In the genomic region with DNA sequence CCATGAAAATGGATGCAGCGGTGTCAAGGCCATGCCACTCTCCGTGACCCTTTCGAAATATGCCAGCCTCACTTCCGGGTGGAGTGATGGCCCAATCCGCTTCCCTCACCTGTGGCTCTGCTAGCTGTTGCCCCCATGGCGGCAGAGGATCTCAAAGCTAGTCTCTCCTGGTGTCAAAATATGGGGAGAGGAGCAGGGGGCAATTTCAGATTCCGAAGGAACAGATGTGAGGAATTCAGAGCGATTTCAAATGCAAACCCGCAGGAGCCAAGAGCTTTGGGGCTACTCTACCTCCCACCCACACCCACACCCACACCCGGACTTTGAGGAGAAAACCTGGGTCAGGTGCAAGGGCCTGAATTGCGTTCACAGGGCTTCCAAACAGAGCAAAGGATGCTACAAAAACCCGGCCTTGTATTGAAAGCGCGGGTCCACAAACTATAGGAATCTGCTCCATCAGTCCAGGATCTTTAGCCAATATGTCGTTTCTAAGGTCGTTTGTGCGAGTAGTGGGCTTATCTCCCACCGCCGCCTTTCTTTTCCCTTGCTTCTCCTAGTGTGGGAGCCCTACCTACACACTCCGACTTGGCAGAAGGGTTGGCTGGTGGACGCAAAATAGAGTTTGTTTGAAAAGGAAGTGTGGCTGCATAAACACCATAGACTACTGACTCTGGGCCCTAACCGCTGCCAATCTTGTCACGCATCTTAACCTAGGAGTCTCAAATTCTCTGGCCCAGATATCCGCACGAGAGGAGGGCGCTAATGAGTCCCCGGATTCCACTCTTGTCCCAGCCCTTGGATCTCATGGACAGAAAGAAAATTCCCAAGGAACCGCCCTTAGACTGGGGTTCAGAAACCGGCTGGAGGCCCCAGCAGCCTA, we compare ENCODE assay signal across 12 mouse cellular contexts. TPM values are rescaled to one million over a fixed set of nuclear protein-coding genes. Genes with fewer than 3 reads are reported as not detected.
A peak's percentile ranks its signal among the peaks of the same experiment; 100 is the strongest.
DNase-seq lines count a peak whose midpoint lies in the region; ATAC-seq and TF ChIP-seq lines count a peak whose summit lies in the region.
"Had no signal": no experiment of that assay in that cellular context is flagged by ENCODE, and none has a peak within 500 bp of the region (broad histone marks: within the 10 kb centered on the region; RNA-seq: fewer than 3 reads in every experiment).

No protein-coding gene starts in this region.

- no peak overlapping the region for H3K4me3 ChIP-seq in kidney, embryonic 15.5 days (replicated peaks)
- H3K4me3 ChIP-seq in heart, embryonic 11.5 days (ENCODE audit: low read depth, low read length), result peak overlapping the region; percentile 95
- H3K4me3 ChIP-seq in limb, embryonic 13.5 days, result peak overlapping the region; percentile 81

- no peaks in the 10 kb centered on the region for H3K9me3 ChIP-seq in kidney, embryonic 15.5 days (replicated peaks)
- H3K9me3 ChIP-seq in heart, embryonic 11.5 days (replicated peaks; ENCODE audit: control insufficient read depth, low read length), result no peaks in the 10 kb centered on the region
- H3K9me3 ChIP-seq in limb, embryonic 13.5 days, result no peaks in the 10 kb centered on the region
- H3K9me3 ChIP-seq: hindbrain, embryonic 15.5 days had no signal

- ATAC-seq in kidney, embryonic 15.5 days (replicated peaks; ENCODE audit: low FRiP score), result no peak
- ATAC-seq in heart, embryonic 11.5 days (replicated peaks; ENCODE audit: insufficient number of reproducible peaks, low FRiP score, low TSS enrichment), result no peak
- ATAC-seq in limb, embryonic 13.5 days (ENCODE audit: low FRiP score, low read depth), result no peak

- no peak for TF ChIP-seq POLR2A in brain, embryonic 14.5 days (IDR thresholded peaks at IDR 0.05; ENCODE audit: borderline replicate concordance, extremely low read depth, insufficient read depth, insufficient read length, poor library complexity, severe bottlenecking)

- no peaks in the 10 kb centered on the region for H3K36me3 ChIP-seq in kidney, embryonic 15.5 days
- no peaks in the 10 kb centered on the region; the same call in 1 of the 2 replicates for H3K36me3 ChIP-seq in heart, embryonic 11.5 days (ENCODE audit: control insufficient read depth, insufficient read depth, low read length)
- no peaks in the 10 kb centered on the region; the same call in 1 of the 2 replicates for H3K36me3 ChIP-seq in limb, embryonic 13.5 days
- H3K36me3 ChIP-seq: hindbrain, embryonic 15.5 days had no signal

- no peak overlapping the region for H3K9ac ChIP-seq in kidney, embryonic 15.5 days
- H3K9ac ChIP-seq in heart, embryonic 11.5 days (ENCODE audit: low read depth, low read length), result peak overlapping the region; percentile 99
- H3K9ac ChIP-seq in limb, embryonic 13.5 days, result peak overlapping the region; percentile 78
- H3K9ac ChIP-seq: hindbrain, embryonic 15.5 days had no signal

- H3K4me2 ChIP-seq in kidney, embryonic 15.5 days, result peak overlapping the region; percentile 48
- H3K4me2 ChIP-seq in heart, embryonic 11.5 days, result peak overlapping the region; percentile 74
- peak overlapping the region; percentile 75 for H3K4me2 ChIP-seq in limb, embryonic 13.5 days (replicated peaks)

- no peak for DNase-seq in kidney, adult 8-10 months
- peak; percentile 51 for DNase-seq in brain, embryonic 14.5 days (ENCODE audit: low read depth)
- no peak for DNase-seq in Muller cell, postnatal 12 days (ENCODE audit: inconsistent ontology term)
- no peak for DNase-seq in adrenal gland, postnatal 4 days (ENCODE audit: low spot score in 2 of 2)
- DNase-seq in urinary bladder, postnatal 10 days (ENCODE audit: low spot score), result no peak
- DNase-seq: adrenal gland, postnatal 25 days; layer of hippocampus, adult 9-11 months had no signal

- no peak for TF ChIP-seq CTCF in brain, embryonic 14.5 days (IDR thresholded peaks at IDR 0.05; ENCODE audit: borderline replicate concordance, extremely low read depth, insufficient read depth, insufficient read length)

- peaks cover 12% of the 10 kb centered on the region for H3K4me1 ChIP-seq in kidney, embryonic 15.5 days
- peaks cover 29% of the 10 kb centered on the region for H3K4me1 ChIP-seq in heart, embryonic 11.5 days (ENCODE audit: control insufficient read depth, insufficient read depth, low read length)
- peaks cover 50% of the 10 kb centered on the region for H3K4me1 ChIP-seq in limb, embryonic 13.5 days

- H3K27me3 ChIP-seq in kidney, embryonic 15.5 days, result peaks cover 98% of the 10 kb centered on the region
- H3K27me3 ChIP-seq in heart, embryonic 11.5 days (ENCODE audit: control insufficient read depth, insufficient read depth, low read length), result no peaks in the 10 kb centered on the region
- H3K27me3 ChIP-seq in limb, embryonic 13.5 days, result peaks cover 48% of the 10 kb centered on the region

- WGBS in kidney, embryonic 15.5 days, result 3% methylated on average over 29 of the region's 29 CpGs
- 4% methylated on average over 29 of the region's 29 CpGs for WGBS in heart, embryonic 11.5 days (ENCODE audit: insufficient replicate concordance)
- 6% methylated on average over 29 of the region's 29 CpGs for WGBS in limb, embryonic 13.5 days

- no peak overlapping the region for H3K27ac ChIP-seq in kidney, embryonic 15.5 days
- H3K27ac ChIP-seq in heart, embryonic 11.5 days (ENCODE audit: low read depth, low read length), result peak overlapping the region; percentile 96
- H3K27ac ChIP-seq in limb, embryonic 13.5 days, result peak overlapping the region; percentile 90
- H3K27ac ChIP-seq: hindbrain, embryonic 15.5 days; macrophage had no signal

RNA-seq across cellular contexts. Expression of a gene that starts 6.7 kb away (rescaled TPM):
- polyA plus RNA-seq in kidney, embryonic 15.5 days (2015; fragmentation: Nextera tagmentation; extraction: Ambion mirVana), result 0.27 and 1.7 TPM in 2 replicates
- 0.07 and 0.29 TPM in 2 replicates for polyA plus RNA-seq in brain, embryonic 14.5 days (2012; rRNA removed)
- polyA plus RNA-seq in heart, embryonic 11.5 days (2014; fragmentation: Nextera tagmentation; extraction: Ambion mirVana), result 17.2 and 17.9 TPM in 2 replicates
- polyA plus RNA-seq in limb, embryonic 13.5 days (2015; fragmentation: Nextera tagmentation; extraction: Ambion mirVana), result 10.8 and 11.4 TPM in 2 replicates
- total RNA-seq in adrenal gland, postnatal 4 days (2021), result 10 to 100 TPM; 59.6 to 63.5 TPM
- polyA plus RNA-seq: hindbrain, embryonic 15.5 days; macrophage had no signal
